Mouse (Mus musculus) CD4-positive, CD25-positive, alpha-beta regulatory T cell (primary cell): ENCODE results near the gene Tubb2b. TPM values are rescaled to one million over a fixed set of nuclear protein-coding genes. Genes with fewer than 3 reads are reported as not detected.

Source experiments
- polyA plus RNA-seq: library from polyadenylated mRNA; unstranded; fragments of 100-300 nt; shearing (Covaris generic); gene quantifications from one replicate; pipeline ENCODE4 v1.2.1, GENCODE M21; 2017

Tubb2b gene
- 3.4 TPM for polyA plus RNA-seq

DNA sequence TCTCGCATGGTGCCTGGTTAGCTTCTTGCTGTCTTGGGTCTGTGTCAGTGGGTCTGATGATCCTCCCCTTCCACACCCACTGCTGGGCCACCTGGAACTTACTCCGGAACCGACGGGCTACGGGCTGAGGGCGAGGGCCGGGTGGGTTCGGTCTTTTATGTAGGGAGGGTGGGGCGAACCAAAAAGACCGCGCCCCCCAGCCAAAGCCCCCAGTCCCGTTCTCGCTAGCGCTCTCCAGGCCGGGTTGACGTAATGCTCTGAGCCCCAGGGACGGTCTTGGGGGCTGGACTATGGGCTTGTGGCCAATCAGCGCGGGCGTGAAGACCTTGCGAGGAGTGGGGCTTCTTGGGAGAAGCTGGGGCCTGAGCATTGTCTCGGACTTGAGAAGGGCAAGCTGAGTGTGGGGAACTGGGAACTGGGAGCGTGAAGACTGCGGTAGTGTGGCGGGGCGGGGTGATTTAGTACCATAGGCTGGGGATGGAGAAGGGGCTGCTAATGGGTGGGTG, at the start of gene Tubb2b:
Tubb2b (minus strand) TSS at position 241 of the 506 bp plus-strand sequence.

DNA sequence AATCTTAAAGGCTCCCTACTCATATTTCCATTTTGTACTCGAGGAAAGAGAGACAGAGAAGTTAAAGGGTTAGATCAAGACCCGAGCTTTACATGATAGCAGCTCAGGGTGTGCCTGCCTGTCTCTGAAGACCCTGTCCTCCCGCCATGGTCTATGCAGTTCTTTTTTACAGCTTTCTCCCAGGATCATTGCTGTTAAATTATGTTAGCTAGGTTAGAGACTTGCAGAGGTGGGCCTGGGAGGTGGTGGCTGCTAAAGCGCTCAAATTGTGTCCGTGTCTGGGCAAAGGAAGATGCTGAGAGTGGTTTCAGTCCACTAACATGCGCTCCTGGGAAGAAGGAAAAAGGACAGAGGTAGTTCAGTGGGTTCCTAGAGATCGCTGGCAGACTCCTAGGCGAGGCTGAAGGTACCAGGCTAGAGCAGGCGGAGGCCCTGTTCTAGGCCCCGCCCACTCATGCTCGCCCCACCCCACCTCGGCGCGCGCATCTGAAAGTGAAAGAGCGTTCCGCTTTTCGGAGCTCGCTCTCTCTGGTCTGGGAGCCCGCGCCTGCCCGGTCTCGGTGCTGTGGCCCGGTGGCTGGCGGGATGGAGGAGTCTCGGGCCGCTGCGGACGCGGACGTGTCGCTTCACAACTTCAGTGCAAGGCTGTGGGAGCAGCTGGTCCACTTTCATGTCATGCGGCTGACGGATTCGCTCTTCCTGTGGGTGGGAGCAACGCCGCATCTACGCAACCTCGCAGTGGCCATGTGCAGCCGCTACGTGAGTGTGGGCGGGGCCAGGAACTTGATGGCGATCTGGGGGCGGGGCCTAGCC, 32.4 kb upstream of the Tubb2b start, which contains the start of gene Psmg4:
Psmg4 (plus strand) TSS at position 474 of the 813 bp plus-strand sequence.

DNA sequence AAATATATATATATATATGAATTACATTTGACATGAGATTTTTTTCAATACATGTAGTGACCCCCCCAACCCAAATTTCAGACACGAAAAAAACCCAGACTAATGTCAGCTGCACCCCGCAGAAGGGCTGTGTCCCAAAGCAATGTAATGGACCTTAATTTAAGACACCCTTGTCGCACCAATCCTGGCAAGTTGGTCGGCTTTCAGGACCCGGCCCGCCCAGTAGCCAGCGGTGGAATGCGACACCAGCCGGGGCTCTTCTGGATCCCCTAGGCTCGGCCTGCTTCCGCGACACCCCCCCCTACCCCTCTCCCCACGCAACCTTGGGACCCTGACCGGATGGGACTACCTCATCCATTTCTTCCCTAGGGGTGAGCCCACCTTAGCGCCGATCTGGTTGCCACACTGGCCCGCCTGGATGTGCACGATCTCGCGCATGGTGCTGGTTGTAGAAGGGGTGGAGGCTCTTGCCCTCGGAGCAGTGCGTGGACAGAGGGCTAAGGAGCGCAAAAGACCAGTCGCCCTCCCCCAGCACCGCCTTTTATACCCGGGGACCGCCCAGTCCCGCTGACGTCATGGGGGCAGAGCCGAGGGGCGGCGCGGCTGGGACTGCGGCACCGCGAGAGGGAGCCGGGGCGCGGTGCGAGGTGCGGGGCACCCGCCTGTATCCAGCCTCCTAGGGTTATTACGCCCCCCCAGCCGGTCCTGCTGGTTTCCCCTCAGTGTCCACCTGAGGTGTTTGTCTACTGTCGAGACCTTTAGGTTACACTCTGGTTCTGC, 52.6 kb downstream of the Tubb2b start, which contains the start of gene Tubb2a:
Tubb2a (minus strand) TSS at position 516 of the 780 bp plus-strand sequence.

Other genes starting within 250 kb of the Tubb2b start
- gene Serpinb6c, start 224.8 kb downstream of the Tubb2b start, polyA plus RNA-seq = not detected
- 9.1 TPM for gene Nqo2, start 165.8 kb downstream of the Tubb2b start, polyA plus RNA-seq
- gene Ripk1, start 128.1 kb downstream of the Tubb2b start, polyA plus RNA-seq = 70.0 TPM
- 54.1 TPM for gene Serpinb6a, start 127.7 kb downstream of the Tubb2b start, polyA plus RNA-seq
- gene Bphl, start 92.9 kb downstream of the Tubb2b start, polyA plus RNA-seq = 44.8 TPM
- gene Tubb2a, start 52.5 kb downstream of the Tubb2b start, polyA plus RNA-seq = 41.7 TPM
- 72.6 TPM for gene Psmg4, start 32.5 kb upstream of the Tubb2b start, polyA plus RNA-seq
- gene Slc22a23, start 214.7 kb upstream of the Tubb2b start, polyA plus RNA-seq = 0.28 TPM